Mouse (Mus musculus): Measurements from ENCODE around the gene Apopt1. TPM values are rescaled to one million over a fixed set of nuclear protein-coding genes. Genes with fewer than 3 reads are reported as not detected.
A peak's percentile ranks its signal among the peaks of the same experiment; 100 is the strongest.

The Apopt1 gene
- total RNA-seq, 2 experiments from 2014 or later: 27.0 to 33.0 TPM

DNA sequence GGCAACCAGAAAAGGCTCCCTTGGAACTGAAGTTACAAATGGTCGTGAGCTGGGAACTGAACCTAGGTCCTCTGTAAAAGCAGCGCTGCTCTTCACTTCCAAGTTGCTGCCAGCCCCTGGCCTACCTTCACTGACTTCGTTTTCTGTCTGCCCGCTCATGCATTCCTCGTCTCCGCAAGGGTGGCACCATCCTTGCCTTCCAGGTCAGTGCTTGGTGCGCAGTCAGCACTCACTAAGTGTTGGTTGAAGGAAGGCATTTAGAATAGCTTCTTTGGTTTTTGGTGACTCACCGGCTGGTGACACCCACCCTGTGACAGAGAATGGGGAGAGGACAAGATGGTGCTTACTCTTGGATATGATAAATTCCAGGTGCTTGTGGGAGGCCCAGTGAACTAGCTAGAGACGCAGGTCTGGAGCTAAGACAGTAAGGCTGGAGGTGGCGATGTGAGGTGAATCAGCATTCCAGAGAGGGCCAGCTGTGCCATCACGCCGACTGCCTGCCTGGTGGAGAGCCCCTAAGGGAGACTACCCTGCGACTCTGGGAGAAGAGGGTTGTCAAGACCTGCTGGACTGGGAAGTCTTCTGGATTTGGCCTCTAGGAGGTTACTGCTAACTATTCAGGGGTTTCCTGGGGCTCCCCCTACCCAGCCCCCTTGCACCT, 49.7 kb downstream of the Apopt1 start:
- no peak for DNase-seq
- intact Hi-C loops (cut with DNase I): no loop called here

DNA sequence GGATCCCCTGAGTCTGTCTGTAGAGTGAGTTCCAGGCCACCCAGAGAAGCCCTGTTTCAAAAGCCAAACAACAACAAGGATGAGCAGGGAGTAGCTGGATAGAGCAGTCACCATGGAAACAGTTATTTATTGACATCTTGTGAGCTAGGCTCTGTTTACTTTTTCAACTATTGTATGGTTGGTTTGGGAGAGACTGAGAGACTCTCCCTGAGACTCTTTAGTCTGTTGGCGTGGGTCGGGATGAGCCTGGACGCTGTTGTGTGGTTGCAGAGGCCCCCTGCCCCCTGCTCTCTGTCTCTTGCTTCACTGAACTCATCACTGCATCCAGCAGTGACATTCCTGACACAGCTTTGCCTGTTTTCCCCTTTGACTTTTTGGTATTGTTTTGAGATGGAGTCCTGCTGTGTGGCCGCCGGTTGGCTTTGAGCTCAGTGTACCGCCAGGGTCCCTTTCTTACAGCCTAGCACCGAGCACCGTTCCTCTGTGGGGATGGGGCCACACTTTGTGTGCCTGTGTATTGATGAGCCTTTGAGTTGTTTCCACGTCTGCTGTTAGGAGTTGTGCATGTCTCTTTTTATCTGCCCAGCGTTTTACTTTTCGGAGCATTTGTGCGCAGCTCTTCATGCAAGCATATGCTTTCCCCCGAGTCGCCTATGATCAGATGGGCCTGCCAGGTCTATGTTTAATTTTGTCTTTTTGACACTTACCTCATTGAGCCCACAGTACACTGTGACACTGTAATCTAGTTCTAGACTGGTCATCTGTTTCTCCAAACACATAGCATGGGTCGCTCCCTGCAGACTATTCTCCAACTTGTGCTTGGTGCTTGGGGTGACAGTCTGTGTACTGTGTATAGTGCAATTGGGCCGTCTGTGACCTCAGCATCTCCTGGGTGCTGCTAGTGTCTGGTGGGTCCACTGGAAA, 53.5 kb downstream of the Apopt1 start:
- DNase-seq: no peak
- intact Hi-C loops (cut with DNase I): no loop called here

DNA sequence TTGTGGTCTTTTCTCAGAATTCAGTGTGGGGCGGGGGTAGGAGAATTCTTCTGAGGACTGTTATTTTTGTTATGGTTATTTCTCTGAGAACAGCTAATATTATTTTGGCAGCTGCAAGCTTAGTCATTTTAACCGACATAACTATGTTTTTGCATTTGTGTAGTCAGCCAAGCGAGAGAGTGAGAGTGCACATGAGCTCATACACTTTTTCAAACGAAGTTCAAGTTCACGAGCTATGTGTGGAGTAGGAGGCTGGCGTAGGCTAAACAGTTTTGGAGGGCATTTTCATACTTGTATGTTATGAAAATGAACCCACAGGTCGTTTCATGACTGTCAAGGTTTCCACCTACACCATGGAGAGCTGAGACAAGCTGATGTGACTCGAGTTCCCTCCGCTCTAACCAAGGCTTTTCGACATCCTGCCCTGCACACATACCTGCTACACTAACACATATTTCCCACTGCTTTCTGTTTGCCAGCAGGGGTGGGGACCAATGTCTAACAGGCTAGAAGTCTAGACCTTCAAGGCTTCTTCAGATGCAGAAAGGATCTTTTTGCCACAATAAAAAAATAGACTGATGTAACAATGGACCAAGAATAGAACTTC, 55.4 kb downstream of the Apopt1 start:
- DNase-seq: no peak
- intact Hi-C loops (cut with DNase I): no loop called here

DNA sequence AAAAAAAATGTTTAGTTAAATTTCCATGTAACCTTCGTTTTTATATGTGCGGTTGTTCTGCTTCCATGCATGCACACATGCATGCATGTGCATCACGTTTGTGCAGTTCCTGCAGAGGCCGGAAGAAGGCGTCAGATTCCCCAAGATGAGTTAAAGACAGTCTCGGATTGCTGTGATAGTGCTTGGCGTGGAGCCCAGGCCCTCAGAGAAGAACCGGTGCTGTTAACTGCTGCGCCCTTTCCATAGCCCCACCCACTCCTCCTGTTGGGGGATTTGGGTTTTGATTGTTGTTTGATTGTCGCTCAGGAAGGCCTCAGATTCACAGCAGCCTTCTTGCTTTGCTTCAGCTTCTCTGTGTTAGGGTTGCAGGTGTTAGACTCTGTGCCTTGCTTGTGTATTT, 56.2 kb downstream of the Apopt1 start:
- DNase-seq: peak; percentile 82
- intact Hi-C loops (cut with DNase I): no loop called here

DNA sequence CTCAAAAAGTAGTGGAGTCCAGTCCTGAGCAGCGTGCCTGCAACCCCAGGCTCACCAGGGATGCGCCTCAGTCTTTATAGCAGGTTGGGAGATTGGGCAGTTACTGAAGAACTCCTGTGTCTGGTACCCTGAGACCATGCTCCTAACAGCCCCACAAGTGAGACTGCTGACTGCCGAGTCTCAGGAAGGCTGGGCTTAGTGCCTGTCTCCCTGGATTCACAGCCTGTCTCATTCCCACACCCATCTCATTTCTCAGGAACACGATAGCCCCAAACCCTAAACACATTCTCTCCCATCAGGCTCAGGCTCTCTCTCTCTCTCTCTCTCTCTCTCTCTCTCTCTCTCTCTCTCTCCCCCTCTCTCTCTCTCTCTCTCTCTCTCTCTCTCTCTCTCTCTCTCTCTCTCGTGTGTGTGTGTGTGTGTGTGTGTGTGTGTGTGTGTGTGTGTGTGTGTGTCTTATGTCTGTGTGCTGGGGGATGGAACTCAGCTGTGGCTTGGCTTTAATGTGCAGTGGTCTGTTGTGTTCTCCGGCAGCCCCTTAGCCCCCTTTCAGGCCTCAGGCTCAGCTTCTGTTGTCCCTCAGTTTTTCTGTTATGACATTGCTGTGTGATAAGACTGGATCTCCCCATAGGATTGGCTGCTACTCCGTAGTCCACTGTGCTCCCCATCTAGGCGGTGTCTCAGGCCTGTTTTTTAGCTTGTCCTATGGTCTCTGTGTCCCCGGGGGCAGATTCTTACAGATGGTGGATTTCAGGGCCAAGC, 56.9 kb downstream of the Apopt1 start:
- DNase-seq: no peak
- intact Hi-C loops (cut with DNase I): no loop called here

DNA sequence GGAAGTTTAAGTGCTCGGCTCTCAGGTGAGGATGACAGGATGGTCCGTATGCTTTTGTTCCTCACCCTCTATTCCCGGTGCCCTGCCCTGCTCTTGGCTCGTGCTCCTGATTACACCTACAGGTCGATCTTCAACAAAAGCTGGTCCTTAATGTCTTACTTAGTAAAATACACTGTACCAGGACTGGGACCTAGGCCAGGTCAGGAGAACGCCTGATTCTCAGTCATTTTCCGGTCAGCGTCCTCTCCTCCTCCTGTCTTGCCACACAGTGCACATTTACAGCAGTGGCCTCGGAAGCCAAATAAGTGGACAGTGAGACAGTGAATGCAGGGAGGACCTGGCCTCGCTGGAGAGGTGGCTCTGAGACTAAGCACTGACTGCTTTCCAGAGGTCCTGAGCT, 57.6 kb downstream of the Apopt1 start:
- intact Hi-C loops (cut with DNase I): no loop called here
- DNase-seq: no peak

DNA sequence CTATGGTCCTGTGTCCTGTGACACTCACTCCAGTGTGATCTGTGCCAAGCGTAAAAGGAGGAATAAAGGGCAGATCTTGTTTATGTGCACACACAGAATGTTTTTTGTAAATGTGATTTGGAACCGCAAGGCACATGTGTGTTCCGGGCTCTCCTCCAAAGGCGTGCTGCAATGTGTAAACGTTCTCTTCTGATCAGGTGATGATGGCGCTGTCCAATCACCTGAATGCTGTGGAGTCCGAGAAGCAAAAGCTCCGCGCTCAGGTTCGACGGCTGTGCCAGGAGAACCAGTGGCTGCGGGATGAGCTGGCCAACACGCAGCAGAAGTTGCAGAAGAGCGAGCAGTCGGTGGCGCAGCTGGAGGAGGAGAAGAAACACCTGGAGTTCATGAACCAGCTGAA, 61.1 kb downstream of the Apopt1 start:
- intact Hi-C loops (cut with DNase I): no loop called here

DNA sequence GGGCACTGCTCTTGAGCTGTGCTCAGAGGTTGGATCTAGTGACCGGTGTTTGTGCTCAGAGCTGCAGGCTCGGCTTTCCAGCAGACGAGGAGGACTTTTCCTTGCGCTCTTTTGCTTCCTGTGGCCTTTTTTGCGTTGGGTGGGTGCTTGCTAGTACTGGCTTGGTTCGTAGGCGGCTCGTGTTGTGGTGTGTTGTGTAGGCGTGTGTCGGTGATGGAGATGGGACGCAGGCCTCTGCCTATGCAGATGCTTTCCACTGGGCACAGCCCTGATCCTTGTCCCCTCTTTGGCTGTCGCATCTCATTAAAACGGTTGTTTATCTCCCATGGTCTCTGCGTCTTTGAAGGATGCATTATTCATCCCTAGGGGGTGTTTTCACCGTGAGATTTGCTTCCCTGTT, 61.8 kb downstream of the Apopt1 start:
- intact Hi-C loops (cut with DNase I): no loop called here
- no peak for DNase-seq

More for the DNA sequence above, 61.1 kb downstream of the Apopt1 start:
- DNase-seq: no peak

DNA sequence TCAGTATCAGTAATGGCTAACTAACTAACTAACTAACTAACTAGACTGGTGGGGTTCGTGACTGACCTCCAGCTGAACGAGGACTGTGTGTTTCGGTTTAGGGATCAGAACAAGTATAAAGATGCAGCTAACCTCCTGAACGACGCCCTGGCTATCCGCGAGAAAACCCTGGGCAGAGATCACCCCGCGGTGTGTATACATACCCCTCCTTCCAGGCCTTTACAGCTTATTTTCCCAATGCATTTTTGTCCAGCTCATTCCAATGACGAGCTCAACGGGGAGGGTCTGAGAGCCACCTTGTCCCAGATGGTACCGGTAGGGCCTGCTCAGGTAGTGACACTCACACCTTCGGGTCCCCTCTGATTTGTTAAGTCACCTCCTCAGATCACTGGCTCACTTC, 64.9 kb downstream of the Apopt1 start:
- intact Hi-C loops (cut with DNase I): no loop called here
- DNase-seq: no peak

DNA sequence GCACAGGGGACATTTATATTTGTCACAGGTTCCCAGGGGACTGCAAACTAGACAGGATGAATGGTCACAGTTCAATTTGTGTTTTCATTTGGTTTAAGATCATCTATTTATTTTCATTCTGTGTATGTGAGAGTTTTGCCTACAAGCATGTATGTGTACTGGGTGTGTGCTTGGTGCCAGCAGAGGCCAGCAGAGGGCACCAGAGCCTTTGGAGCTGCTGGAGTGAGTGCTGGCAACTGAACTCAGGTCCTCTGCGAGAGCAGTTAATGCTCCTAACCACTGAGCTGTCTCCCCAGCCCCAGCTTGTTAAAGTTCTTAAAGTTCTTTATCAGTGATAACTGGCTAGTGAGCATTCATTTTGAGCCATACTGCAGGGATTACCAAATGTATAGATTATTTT, 66.5 kb downstream of the Apopt1 start:
- intact Hi-C loops (cut with DNase I): no loop called here
- no peak for DNase-seq

DNA sequence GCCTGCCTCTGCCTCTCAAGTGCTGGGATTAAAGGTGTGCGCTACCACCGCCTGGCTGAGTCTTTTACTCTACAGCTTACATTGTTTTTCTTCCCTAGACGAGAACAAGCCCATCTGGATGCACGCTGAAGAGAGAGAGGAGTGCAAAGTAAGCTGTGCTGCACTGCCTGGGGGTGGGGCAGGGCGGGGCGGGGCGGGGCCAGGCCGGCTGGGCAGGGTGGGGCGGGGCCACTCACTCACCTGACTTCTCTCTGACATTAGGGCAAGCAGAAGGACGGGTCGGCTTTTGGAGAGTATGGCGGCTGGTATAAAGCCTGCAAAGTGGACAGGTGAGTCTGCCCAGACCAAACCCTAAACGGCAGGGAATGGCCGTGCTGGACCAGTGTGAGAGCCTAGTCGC, 72.1 kb downstream of the Apopt1 start:
- intact Hi-C loops (cut with DNase I): no loop called here
- no peak for DNase-seq

DNA sequence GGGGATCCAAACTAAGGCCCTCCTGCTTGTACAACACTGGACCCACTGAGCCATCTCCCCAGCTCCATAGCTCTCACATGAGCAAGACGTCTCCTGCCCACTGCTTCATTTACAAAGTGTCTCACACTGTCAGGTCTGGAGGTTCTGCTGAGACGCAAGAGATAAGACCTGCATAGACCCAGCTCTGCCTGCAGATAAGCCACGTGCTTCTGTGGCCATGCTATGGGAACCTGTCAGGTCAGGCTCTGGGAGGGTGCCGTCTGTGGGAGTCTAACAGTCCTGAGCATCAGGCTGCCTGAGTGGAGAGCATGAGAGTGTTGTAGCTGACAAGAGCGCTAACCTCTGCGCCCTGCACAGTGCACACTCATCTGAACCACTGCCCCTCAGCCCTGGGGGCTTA, 74.0 kb downstream of the Apopt1 start:
- DNase-seq: no peak
- intact Hi-C loops (cut with DNase I): no loop called here

DNA sequence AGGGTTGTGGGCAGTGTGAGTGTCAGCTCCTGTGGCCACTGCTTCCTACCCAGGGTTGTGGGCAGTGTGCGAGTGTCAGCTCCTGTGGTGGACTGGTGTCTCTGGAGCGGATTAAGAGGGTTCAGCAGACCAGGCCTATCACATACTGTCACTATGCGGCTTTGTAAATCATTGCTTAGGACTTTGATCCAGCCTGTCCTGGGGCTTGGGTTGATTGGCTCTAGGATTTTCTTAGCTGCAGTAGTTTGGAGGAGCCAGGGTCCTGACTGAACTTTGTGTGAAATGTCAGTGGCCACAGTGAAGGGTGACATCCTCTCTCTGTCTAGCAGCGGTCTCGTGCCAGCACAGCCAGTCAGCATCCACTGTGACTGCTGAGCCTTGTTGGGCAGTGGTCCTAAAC, 77.0 kb downstream of the Apopt1 start:
- intact Hi-C loops (cut with DNase I): no loop called here
- no peak for DNase-seq

DNA sequence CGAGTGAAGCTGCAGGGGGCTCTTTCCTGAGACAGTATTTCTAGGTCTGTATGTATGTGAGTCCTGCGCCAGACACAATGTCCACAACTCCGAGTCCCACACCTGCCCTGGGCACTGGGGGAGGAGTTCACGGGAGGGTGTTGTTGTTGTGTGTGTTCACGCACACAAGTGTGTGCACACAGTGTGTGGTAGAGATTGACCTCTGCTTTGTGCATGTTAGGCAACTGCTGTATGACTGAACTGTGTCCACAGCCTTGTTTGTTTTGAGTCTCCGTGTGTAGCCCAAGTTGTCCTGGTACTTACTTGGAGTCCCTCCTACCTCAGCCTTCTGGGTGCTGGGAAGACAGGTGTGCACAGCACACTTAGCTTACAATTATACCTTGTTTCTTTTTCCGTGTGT, 77.6 kb downstream of the Apopt1 start:
- intact Hi-C loops (cut with DNase I): no loop called here
- no peak for DNase-seq

DNA sequence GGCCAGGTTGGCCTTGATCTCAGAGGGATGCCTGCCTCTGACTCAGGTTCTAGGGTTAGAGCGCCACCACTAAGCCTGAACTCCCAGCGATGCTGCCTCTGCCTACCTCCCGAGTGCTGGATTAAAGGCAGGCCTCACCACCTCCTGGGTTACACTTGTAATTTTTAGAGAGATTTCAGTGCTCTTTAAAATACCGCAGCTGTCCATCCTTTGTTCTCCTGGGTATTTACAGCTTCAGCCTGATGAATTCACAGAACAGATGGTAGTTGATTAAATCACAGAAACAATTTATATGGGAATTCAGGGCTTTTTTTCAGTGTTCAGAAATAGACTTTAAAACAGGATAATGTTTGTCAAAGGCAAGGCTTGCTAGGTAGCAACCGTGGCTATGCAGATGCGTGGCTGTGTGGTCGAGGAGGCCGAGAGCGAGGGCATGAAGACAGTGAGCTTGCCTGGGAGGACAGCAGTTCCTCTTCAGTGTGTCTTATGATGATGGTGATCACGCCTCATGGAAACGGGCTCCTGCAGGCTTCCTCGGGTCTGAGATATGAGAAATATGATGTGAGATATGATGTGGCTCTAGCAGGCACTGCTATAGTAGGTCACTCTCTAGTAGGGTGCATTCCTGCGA, 78.5 kb downstream of the Apopt1 start:
- no peak for DNase-seq
- intact Hi-C loops (cut with DNase I): no loop called here

DNA sequence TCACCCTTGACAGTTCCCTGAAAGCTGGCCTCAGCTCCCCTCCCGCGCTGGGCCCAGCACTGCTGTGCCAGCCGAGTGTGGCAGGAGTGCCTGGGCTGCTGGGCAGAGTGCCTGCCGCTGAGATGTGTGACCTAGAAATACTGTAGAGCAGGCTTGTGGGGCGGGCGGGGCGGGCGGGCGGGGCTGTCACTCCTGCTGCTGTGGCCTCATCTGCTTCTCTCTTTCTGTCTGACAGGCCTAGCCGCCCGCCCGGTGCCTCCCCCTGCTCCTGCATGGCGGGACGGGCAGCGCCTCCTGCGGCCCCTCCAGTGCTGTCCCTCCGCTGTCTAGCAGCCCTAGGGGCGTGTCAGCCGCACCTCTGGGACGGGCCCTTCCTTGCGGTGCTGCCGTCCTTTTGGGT, 81.0 kb downstream of the Apopt1 start:
- intact Hi-C loops (cut with DNase I): no loop called here
- peak; percentile 62 for DNase-seq

DNA sequence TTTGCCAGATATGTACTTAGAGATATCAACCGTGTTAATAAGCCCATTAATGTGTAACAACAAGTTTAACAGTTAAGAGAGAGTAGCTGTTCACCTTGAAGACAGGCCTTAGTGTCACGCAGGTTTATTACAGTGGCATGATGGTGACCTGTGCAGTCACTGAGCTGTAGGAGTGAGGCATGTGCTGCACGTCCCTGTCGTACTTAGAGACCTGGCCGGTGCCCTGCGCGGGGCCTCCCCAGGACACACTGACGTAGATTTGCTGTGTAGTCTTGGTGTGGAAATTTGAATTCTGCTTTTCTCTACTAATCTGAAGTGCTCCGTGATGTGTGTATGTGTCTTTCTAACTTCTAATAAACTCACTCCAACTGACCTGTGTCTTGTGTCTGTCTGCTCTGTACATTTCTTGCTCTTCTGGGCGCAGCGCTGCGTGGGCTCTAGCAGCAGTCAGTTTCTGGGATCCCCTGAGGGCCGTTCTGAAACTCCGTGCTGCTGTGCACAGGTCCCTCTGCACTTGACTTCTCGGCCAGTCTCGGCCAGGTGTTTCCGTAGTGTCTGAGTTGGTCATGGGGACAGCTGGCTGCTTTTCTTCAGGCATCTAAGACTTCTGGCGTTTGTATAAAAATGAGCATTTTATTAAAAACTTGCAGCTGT, 81.6 kb downstream of the Apopt1 start:
- intact Hi-C loops (cut with DNase I): no loop called here

DNA sequence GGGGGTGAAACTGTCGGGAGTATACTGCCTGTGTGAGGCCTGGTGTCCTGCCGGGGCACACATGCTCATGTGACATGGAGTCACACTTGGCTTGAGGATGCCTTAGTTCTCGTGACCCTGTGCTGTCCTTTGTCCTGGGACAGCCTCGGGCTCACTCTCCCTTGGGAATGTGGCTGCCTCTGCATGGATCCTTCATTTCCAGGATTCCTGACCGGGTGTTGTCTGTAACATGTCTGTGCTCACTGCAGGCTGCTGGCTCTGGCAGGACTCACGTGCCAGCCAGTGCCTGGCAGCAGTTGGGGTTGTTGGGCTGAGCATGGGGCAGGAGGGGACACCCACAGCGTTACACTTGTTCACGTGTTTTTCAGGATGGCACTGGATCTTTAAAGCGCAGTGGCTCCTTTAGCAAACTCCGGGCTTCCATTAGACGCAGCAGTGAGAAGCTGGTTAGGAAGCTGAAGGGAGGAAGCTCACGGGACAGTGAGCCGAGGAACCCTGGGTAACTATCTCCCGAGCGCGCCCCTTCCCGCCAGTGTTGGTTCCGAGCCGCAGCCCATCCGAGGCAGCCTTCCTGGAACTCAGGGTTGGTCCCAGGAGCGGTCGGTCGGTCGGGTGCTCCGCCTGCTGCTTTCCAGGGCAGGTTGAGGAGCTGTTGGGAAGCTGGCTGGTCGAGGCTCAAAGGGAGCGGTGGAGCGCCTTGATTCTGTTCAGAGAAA, 82.3 kb downstream of the Apopt1 start:
- intact Hi-C loops (cut with DNase I): no loop called here
- peak; percentile 69 for DNase-seq

More for the DNA sequence above, 81.6 kb downstream of the Apopt1 start:
- no peak for DNase-seq

DNA sequence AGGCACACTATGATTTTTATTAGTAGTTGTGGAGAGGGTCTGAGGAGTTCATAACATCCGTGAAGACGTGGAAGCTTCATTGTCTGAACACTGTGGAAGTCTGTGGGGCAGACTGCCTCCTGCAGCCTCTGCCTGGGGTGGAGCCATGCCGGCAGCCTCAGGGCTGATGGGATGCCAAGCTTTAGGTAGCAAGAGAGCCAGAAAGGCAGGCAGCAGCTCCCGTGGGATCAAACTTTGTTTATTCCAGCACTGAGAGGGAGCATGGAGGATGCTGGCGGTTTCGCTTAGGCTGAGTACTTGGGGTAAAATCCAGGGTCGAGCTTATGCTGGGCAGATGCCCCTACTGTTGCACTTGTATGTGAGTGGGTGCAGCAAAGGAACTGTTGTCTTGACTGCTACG, 84.2 kb downstream of the Apopt1 start:
- intact Hi-C loops (cut with DNase I): no loop called here
- DNase-seq: no peak
